Mouse (Mus musculus): ENCODE data around the gene Uggt2.

Uggt2 gene

DNA sequence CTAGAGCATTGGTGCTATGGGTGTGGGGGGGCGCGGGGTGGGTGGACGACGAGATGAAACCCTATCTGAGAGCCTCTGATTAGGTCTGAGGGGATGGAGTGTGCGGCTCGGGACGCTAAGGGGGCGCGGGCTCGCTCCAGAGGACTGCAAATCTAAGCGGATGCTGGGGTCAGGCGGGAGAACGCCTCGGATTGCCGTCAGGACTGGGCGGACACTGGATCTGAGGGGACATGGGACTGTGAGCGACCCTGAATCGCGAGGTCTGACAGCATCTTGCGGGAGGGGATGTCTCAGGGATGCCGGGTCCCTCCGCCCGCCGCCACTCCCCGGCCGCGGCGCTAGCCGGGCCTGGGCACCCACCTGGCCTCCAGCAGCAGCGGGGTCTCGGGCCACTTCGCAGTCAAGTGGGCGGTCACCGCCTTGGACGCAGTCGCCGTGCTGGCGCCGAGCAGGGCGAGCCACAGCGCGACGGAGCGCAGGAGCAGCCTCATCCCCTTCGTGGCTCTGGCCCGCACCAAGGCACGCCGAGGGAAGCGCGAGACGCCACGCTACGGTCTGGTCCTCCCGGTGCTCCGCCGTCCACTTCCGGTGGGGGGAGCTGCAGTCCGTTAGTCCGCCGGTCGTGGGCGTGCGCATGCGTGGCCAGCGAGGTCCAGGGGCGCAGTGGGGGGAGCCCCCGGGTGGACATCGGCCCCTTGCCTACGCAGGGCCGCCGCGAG is at the start of gene Uggt2:
TSS of gene Uggt2 (minus strand) at position 580 of the 719 bp plus-strand sequence.
- in situ Hi-C loops (cut with MboI; ENCODE audit: low sequenced_read_pairs): no loop called here

DNA sequence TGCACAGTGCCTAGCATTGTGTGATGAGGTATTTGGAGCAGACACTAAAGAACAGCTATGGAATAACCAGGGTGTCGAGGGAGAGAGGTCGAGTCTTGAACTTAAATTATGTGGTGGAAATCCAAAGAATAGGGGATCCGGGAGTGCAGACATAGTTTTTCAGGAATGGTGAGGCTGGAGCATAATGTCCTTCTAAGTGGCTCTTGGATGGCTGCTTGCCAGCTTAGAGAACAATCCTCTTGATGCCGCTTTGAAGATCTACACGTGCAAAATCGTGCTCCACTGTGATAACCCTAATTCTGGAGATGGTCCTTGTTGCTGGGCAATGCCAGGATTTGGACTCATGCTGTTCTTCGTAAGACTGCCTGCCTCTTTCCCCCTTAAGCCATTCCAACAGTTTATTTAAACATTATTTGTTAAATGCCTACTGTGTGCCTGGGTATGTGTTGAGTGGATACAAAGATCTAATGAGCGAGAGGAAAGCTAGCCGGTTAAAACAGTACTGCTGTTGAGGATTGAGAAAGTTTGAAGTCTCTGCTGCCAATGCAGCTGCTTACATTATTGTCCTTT is 40.2 kb upstream of the Uggt2 start:
- in situ Hi-C loops (cut with MboI; ENCODE audit: low sequenced_read_pairs): no loop called here

DNA sequence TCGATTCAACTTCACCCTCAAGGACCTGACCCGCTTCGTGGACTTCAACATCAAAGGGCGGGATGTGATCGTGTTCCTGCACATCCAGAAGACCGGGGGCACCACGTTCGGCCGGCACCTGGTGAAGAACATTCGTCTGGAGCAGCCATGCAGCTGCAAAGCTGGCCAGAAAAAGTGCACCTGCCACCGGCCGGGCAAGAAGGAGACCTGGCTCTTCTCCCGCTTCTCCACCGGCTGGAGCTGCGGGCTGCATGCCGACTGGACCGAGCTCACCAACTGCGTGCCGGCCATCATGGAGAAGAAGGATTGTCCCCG is 39.5 kb upstream of the Uggt2 start:
- in situ Hi-C loops (cut with MboI; ENCODE audit: low sequenced_read_pairs): no loop called here

DNA sequence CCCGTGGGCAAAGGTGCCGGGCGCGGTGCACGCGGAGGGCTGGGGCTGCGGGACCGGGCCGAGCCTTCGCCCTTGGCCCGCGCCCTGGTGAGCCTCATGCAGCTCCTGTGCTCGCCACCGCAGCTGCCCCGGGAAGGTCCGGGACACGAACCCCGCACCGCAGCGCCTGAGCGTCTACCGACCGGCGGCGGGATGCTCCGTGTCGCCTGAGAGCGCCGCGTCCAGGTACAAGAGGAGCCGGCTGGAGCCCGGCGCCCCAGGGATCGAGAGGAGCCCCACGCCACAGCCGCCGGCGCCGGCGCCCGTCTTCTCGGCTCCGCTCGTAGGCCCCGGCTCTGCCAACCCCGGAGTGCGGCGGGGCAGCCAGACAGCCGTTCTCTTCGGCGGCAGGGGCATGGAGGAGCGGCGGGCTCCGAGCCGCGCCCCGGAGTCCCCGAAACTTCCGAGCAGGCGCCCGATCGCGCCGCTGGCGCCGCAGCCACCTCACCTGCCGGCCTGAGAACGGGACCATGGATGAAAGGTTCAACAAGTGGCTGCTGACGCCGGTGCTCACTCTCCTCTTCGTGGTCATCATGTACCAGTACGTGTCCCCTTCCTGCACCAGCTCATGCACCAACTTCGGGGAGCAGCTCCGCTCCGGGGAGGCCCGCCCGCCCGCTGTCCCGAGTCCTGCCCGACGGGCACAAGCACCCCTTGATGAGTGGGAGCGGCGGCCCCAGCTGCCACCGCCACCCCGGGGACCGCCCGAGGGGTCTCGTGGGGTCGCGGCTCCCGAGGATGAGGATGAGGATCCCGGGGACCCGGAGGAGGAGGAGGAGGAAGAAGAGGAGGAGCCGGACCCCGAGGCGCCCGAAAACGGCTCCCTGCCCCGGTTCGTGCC is 38.9 kb upstream of the Uggt2 start, which contains the start of gene Hs6st3:
TSS of gene Hs6st3 (plus strand) at position 436 of the 880 bp plus-strand sequence.
- in situ Hi-C loops (cut with MboI; ENCODE audit: low sequenced_read_pairs): no loop called here

DNA sequence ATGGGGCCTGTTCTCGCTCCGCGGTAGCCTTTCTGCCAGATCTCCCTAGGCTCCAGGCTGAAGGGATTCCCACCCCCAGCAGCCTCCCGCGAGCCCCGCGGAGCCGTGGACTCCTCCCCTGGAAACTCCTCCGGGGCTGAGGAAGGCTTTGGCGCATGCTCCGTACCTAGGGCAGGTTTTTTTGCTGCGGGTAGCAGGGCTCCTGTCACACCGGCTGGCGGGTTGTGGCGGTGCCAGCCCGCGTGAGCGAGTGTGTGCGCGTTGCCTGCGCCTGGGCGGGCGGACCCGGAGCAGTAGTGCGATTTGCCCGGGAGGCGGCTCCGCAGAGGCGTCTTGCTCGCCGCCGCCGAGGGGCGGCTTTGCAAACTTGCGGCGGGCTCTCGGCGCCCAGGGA is 38.3 kb upstream of the Uggt2 start:
- in situ Hi-C loops (cut with MboI; ENCODE audit: low sequenced_read_pairs): no loop called here

DNA sequence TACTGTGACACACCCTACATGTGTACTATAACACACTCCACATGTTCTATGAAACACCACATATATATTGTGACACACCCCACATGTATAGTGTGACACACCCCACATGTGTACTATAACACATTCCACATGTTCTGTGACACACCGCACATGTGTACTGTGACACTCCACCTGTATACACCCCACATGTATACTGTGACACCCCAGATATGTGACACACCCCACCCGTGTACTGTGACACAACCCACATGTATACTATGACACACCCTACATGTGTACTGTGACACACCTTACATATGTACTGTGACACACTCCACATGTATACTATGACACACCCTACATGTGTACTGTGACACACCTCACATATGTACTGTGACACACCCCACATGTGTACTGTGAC is 28.1 kb upstream of the Uggt2 start:
- in situ Hi-C loops (cut with MboI; ENCODE audit: low sequenced_read_pairs): no loop called here

DNA sequence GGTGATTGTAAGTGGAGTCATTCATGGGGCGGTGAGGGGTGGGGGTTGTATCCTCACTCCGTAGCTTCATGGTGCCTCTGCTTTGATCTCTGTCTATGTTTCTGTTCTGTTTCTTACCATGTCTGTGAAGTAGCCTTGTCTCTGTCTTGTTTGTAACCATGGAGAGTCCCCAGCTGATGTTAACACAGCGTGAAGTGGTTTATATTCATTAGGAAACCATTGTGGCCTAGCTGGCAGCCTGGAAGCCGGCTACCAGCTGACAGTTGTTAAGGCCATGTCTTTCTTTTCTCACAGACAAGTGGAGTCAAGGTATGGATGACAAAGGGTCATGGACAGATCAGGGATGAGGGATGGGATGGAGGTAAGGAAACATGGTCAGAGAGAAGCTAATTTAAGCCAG is 26.6 kb upstream of the Uggt2 start:
- in situ Hi-C loops (cut with MboI; ENCODE audit: low sequenced_read_pairs): no loop called here

DNA sequence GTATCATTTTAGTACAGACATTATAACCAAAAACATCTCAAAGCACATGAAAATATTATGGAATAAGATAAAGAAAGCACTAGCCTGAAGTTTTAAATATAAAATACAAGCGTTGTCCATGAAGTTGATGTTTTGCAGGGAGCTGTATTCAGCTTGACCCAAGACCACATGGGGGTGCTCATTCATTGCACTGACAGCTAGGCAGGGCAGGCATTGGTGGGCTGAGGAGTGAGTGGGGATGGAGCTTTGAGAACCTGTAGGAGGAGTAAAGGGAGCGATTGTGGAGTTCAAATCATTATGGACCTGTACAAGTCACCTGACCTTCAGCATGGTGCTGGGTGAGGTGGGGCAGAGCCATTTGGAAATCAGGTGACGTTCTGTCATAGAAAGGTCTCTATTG is 24.8 kb upstream of the Uggt2 start:
- in situ Hi-C loops (cut with MboI; ENCODE audit: low sequenced_read_pairs): no loop called here

DNA sequence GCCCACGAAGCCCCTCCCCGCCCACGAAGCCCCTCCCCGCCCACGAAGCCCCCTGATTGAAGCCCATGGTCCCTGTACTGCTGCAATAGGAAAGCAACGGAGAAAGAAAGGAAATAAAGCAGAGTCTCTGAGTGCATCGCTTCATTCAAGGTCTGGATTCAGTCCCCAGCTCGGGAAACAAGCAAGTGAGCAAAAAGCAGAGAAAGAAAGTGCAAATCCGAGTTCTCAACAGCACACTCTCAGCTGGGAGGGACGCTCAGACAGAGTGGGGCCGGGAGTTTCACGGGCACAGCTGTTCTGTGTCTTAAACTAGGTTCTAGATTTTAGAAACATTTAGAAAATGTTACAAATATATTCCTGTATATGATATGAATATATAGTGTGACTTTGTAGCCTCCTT is 24.4 kb upstream of the Uggt2 start:
- in situ Hi-C loops (cut with MboI; ENCODE audit: low sequenced_read_pairs): no loop called here

DNA sequence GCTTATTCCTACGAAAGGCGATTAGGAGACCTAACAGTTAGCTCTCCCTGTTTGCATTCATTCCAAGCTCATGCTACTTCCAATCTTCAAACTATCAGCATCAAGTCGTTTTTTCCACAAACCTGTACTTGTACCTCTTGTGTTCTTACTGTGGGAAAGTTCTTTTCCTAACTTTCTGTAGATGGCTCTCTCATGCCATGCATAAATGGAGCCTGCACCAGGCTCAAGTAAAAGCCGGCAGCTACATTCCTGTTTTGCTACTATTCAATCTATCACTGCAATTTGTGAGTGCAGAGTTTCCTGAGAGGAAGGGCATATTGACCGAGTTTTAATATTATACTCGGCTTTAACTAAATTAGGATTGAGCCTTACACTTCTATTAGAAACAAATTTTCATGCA is 13.3 kb upstream of the Uggt2 start:
- in situ Hi-C loops (cut with MboI; ENCODE audit: low sequenced_read_pairs): no loop called here

DNA sequence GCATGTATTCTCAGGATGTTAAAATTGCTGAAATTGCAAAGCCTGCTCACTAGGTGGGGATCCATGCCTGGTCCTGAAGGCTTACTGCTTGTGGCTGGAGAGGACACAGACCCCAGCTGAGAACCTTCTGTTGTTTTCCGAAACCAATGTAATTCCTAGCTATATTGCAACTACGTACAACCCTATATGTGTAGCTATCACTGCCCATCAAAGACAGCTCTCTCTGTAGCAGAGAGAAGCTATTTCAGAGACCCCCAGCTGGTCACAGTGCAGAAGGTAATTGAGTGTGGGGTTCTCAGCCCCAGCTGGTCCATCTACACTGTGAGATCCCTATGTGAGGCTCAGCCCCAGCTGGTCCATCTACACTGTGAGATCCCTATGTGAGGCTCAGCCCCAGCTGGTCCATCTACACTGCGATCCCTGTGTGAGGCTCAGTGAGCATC is 10.6 kb upstream of the Uggt2 start:
- in situ Hi-C loops (cut with MboI; ENCODE audit: low sequenced_read_pairs): no loop called here

DNA sequence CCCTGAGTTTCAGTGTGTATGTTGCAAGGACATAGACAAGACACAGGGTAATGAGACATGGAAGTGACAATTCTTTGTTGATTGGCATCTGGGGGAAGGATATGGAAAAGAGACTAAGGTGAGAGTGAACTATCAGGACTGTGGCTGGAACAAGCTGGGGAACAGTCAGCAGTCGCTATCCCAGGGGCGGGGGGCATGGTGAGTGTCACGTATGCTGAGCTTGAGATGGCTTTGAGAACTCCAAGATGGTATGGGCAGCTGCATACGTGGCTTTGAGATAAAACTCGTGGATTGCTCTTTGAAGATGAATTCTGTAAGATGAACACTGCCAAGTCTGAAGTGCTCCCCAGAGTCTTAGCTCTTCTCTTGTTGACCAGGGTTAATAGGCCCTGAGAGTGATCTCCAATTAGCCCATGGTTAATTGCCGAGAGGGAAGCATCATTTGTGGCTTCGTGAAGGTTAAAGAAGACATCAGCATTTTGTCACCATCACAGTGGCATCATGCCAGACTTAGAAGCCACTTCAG is 9.6 kb upstream of the Uggt2 start:
- in situ Hi-C loops (cut with MboI; ENCODE audit: low sequenced_read_pairs): no loop called here

DNA sequence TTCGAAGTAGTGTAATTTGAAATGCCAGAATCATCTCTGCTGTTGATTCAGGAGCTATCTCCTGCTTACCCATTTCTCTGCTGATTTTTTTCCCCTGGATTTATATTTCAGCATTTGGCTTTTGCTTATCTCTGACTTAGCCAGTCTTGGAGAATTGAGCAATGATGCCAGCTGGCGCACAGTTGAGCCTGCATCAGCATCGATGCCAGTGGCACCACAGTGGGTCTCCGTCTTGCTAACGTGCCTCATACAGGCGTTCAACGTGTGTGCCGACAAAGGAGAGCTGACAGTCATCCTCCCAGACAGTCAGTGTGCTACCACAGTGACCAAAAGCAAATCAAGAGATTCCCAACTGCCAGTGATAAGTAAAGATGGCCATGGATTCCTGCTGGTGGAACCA is 8.4 kb upstream of the Uggt2 start:
- in situ Hi-C loops (cut with MboI; ENCODE audit: low sequenced_read_pairs): no loop called here

DNA sequence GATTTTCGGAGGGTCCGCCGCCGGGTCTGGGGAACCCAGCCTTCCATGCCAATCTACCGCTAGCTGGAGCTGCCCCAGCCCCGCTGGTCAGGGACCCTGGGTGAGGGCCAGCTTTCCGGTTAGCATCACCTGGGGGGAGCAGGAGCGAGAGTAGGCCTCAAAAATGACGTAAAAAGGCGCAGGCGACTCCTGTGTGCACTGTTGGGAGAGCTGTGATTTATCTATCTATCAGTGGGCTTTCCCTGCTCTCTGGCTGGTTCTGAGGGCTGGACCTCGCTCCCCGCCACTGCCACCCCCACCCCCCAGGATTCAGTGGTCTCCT is 301 bp upstream of the Uggt2 start:
- in situ Hi-C loops (cut with MboI; ENCODE audit: low sequenced_read_pairs): no loop called here

DNA sequence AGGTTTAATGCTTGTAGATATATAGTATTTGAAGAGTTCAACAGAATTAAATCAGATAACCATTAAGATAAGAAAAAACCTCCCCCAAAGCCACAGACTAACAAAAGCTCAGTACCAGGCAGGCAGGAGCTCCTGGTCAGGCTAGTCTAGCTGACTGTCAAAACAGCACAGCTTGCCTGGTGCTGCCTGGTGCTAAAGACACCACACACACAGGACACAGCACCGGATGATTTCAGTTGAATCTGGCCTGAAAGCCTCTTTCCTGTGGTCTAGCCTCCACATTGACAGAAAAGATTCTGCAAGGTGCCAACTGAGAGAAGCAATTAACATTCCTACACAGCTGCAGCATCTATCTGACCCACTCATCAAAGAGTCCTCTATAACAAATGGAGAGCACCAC is 37.4 kb downstream of the Uggt2 start:
- in situ Hi-C loops (cut with MboI; ENCODE audit: low sequenced_read_pairs): no loop called here

DNA sequence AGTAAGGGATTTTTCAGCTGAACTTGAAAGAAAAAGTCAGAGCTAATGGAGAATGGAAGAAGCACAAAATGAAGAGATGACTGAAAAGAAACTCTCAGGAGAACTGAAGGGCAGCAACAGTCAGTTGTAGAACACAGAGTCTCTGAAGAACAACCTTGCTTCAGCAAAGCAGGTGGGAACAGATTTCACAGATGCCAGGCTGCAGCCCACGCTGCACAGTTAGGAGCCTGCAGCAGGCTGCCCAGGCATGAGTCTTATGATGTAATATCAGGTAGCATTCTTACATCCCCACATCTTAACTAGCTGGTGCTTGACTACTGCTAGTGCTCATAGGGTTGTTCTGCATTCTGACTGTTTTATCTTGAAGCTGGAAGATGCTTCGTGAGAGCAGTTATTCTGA is 38.5 kb downstream of the Uggt2 start:
- in situ Hi-C loops (cut with MboI; ENCODE audit: low sequenced_read_pairs): no loop called here

DNA sequence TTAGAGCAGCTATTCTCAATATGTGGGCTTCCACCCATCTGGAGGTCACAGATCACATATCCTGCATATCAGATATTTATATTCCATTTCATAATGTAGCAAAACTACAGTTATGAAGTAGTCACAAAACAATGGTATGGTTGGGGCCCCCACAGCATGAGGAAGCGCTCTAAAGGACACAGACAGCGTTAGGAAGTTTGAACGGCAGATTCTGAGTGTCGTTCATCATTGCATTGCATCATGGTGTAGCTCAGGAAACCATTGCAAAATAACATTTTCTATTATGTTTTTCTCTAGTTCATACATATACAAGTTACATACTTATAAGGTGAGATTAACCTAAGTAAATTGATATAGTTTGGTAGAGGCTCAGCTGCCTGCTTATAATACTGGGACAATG is 42.2 kb downstream of the Uggt2 start:
- in situ Hi-C loops (cut with MboI; ENCODE audit: low sequenced_read_pairs): no loop called here

DNA sequence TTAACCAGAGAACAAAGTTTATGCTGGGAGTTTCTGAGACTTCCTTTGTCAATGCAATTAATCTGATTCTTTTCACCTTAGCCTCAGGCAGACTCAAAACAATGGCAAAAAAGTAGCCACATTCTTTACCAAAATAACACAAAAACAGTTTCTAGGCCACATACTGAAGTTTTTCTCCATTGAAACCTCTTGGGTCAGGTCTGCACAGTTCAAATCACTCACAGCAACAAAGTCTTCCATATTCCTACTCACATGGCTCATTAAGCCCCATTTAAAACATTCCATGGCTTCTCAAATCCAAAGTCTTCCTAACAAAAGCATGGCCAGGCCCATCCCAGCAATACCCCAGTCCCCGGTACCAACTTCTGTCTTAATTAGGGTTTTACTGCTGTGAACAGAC is 46.3 kb downstream of the Uggt2 start:
- in situ Hi-C loops (cut with MboI; ENCODE audit: low sequenced_read_pairs): no loop called here

DNA sequence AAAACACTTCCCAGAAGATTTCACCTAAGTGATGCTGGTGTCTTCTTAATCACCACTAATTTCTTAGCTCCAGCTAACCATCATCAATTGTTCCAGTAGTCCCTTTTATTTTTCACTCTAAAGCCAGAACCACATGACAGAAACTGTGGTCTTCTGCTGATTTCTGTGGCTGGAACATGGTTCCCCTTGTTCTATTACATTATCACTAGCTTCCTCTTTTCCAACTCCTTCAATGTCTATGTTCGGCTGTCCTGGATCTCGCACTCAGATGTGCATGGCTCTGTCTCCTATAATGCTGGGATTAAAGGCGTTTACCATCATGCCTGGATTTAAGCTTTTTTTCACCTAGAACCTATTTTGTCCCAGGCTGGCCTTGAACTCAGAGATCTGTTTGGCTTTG is 46.9 kb downstream of the Uggt2 start:
- in situ Hi-C loops (cut with MboI; ENCODE audit: low sequenced_read_pairs): no loop called here

DNA sequence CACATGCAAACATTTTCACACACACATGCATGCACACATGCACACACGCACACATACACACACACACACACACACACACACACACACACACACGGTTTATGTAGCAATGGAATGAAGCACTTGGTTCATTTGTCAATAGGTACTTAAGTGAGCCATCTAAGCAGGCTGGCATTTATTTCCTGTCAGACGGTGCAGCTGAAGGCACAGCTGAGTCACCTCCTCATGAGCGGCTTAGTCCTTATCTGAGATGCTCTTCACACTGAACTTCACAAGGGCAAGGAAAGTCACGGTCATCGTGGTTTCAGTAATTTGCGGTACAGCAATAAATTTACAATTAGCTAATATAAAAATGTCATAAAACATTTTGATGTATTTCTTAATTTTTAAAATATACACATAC is 55.5 kb downstream of the Uggt2 start:
- in situ Hi-C loops (cut with MboI; ENCODE audit: low sequenced_read_pairs): no loop called here

DNA sequence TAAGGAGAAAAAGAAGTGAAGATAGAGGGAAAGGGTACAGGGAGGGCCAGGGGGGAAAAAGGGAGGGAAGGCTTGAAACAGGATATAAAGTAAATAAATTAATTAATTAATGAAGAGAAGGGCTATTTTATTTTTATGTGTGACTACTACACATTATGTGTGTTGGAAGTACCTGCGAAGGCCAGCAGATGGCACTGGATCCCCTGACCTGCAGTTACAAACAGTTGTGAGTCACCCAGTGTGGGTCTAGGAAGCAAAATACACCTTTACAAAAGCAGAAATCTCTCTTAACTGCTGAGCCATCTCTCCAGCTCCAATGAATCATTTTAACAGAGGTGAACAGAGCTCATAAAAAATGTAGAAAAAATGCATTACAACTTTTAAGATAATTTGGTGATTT is 59.0 kb downstream of the Uggt2 start:
- in situ Hi-C loops (cut with MboI; ENCODE audit: low sequenced_read_pairs): no loop called here

DNA sequence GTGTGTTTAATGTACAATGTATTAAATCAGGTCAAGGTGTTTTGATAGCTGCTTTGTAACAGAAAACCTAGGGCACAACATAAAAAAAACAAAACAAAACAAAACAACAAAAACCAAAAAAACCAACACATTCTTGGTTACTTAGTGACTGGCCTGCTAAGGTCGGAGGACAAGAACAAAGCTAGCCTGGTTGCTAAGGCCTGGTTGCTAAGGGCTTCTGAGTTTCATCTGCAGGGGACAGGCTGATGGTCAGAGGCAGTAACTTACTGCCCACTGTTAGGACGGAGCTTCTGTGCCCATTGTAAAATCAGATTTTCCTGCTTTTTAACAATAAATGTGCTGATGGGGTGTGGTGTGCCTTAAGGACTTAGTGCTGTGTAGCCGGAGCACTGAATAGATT is 61.5 kb downstream of the Uggt2 start:
- in situ Hi-C loops (cut with MboI; ENCODE audit: low sequenced_read_pairs): no loop called here

Data from CH12F3 (cell line).